Mouse (Mus musculus): Measurements from ENCODE around the gene Myo16. TPM values are rescaled to one million over a fixed set of nuclear protein-coding genes. Genes with fewer than 3 reads are reported as not detected.

Myo16 gene
- polyA plus RNA-seq, 1 experiment from 2014 or later: 0.35 TPM

DNA sequence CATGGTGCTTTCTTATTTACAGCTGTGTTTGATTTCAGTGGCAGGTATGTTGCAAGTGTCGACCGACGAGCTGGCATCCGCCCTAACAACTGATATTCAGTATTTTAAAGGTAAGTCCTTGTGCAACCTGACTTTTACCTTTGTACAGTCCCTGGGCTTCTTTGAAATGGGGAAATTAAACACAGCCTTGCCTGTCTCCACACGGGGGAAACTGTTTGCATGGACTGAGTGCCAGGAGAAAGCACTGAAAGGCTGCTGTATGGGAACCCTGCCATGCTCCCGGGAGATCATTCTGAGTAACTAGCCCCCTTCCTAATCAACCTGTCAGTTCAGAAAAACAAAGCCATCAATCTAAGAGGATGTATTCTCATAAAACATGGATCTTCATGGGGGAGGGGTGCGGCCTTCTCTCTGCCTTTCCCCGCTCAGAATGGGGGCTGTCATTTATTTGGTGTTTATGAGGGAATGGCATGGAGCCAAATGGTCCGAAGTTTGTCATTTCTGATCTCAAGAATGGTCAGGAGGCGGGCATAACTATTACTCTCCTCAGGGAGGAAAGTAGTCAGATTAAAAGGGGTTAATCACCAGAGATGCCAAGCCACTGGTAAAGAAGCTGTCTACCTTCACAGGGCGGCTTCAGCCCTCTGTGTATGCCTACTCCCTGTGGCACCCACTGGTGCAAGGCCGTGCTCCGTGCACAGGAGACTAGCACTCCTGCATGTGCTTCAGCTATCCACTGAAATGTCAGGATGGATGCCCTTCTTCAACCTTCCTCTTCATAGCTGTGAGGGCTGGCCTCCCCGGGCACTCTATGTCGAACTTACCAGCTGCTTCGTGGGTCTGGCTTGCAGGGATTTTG, 286.1 kb downstream of the Myo16 start:
- H3K4me2 ChIP-seq: no peak overlapping the region
- no peaks in the 10 kb centered on the region for H3K36me3 ChIP-seq
- no peaks in the 10 kb centered on the region for H3K9me3 ChIP-seq (replicated peaks)
- 74% methylated on average over 16 of the region's 16 CpGs for WGBS
- no peaks in the 10 kb centered on the region; the same call in 1 of the 2 replicates for H3K4me1 ChIP-seq (replicated peaks)
- no peak overlapping the region for H3K4me3 ChIP-seq
- no peaks in the 10 kb centered on the region for H3K27me3 ChIP-seq
- no peak for ATAC-seq (replicated peaks; ENCODE audit: insufficient number of reproducible peaks, insufficient read depth, low FRiP score, low read depth)
- H3K27ac ChIP-seq: no peak overlapping the region
- H3K9ac ChIP-seq: no peak overlapping the region

GRCm38 (mm10) chr8:10442562-10442961, 288.9 kb downstream of the Myo16 start:
- no peak overlapping the region for H3K4me3 ChIP-seq
- no peaks in the 10 kb centered on the region for H3K4me1 ChIP-seq (replicated peaks)
- no peaks in the 10 kb centered on the region for H3K36me3 ChIP-seq
- no peak overlapping the region for H3K27ac ChIP-seq
- no peak overlapping the region for H3K9ac ChIP-seq
- no peaks in the 10 kb centered on the region for H3K27me3 ChIP-seq
- H3K4me2 ChIP-seq: no peak overlapping the region
- no peak for ATAC-seq (replicated peaks; ENCODE audit: insufficient number of reproducible peaks, insufficient read depth, low FRiP score, low read depth)
- 64% methylated on average over 3 of the region's 3 CpGs for WGBS
- no peaks in the 10 kb centered on the region for H3K9me3 ChIP-seq (replicated peaks)

DNA sequence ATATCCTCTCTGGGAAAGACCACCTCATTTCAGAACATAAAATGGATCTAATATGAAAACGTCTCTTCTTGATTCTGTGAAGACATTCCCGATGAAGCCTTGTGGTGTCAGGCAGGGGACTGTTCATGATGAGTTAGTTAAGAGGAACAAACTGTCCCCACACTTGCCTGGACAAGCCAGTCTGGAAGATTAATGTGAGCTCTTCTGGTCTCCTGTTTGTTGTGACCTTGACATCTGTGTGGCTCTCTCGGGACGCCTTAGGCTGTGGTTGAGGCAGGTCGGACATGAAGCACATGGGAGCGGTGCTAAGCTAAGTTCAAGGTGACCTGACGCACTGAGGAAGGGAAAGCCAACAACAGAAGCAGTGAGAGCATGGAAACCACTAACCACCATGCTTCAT, 291.3 kb downstream of the Myo16 start:
- WGBS: 62% methylated on average over 7 of the region's 7 CpGs
- no peak for ATAC-seq (replicated peaks; ENCODE audit: insufficient number of reproducible peaks, insufficient read depth, low FRiP score, low read depth)
- no peaks in the 10 kb centered on the region for H3K9me3 ChIP-seq (replicated peaks)

GRCm38 (mm10) chr8:10448545-10448944, 294.8 kb downstream of the Myo16 start:
- Histone ChIP-seq H3K27ac (no peak overlapping the region), H3K4me1 (replicated peaks) (no peaks in the 10 kb centered on the region), H3K27me3 (no peaks in the 10 kb centered on the region), H3K4me2 (no peak overlapping the region), H3K36me3 (no peaks in the 10 kb centered on the region), H3K9me3 (replicated peaks) (no peaks in the 10 kb centered on the region), H3K4me3 (no peak overlapping the region), H3K9ac (no peak overlapping the region)
- 70% methylated on average over 14 of the region's 14 CpGs for WGBS
- no peak for ATAC-seq (replicated peaks; ENCODE audit: insufficient number of reproducible peaks, insufficient read depth, low FRiP score, low read depth)

More for the DNA sequence above, 291.3 kb downstream of the Myo16 start:
- H3K4me3 ChIP-seq: no peak overlapping the region
- H3K4me2 ChIP-seq: no peak overlapping the region
- H3K27ac ChIP-seq: no peak overlapping the region
- H3K4me1 ChIP-seq (replicated peaks): no peaks in the 10 kb centered on the region
- H3K36me3 ChIP-seq: no peaks in the 10 kb centered on the region
- H3K27me3 ChIP-seq: no peaks in the 10 kb centered on the region
- H3K9ac ChIP-seq: no peak overlapping the region

GRCm38 (mm10) chr8:10453046-10453445, 299.3 kb downstream of the Myo16 start:
- Histone ChIP-seq H3K9me3 (replicated peaks) (no peaks in the 10 kb centered on the region), H3K4me3 (no peak overlapping the region), H3K27ac (no peak overlapping the region), H3K9ac (no peak overlapping the region), H3K27me3 (no peaks in the 10 kb centered on the region), H3K4me2 (no peak overlapping the region), H3K4me1 (replicated peaks) (no peaks in the 10 kb centered on the region), H3K36me3 (no peaks in the 10 kb centered on the region)
- ATAC-seq (replicated peaks; ENCODE audit: insufficient number of reproducible peaks, insufficient read depth, low FRiP score, low read depth): no peak
- WGBS: 74% methylated on average over 10 of the region's 10 CpGs

GRCm38 (mm10) chr8:10458151-10458649, 304.5 kb downstream of the Myo16 start:
- Histone ChIP-seq H3K4me3 (no peak overlapping the region), H3K4me2 (no peak overlapping the region), H3K36me3 (no peaks in the 10 kb centered on the region), H3K4me1 (replicated peaks) (no peaks in the 10 kb centered on the region), H3K27ac (no peak overlapping the region), H3K9me3 (replicated peaks) (no peaks in the 10 kb centered on the region), H3K27me3 (no peaks in the 10 kb centered on the region), H3K9ac (no peak overlapping the region)
- no peak for ATAC-seq (replicated peaks; ENCODE audit: insufficient number of reproducible peaks, insufficient read depth, low FRiP score, low read depth)
- 67% methylated on average over 9 of the region's 9 CpGs for WGBS

DNA sequence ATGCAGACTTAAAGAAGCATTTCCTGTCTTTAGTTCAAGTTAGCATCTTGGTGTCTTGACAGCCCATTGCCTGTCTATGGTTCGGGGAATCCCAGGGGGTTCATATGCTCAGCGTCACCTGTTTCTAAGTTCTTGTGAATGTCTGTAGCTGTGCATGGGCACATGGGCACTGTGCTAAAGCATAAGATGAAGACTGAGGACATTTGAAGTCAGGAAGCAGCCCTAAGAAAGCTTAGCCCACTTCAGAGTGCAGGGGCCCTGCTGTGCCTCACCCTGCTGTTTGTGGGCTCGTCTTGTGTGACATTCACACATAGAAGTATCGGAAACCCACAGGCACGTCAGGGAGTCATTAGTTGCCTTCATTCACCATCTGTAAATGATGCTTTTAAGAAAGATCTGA, 308.6 kb downstream of the Myo16 start:
- 79% methylated on average over 5 of the region's 5 CpGs for WGBS
- Histone ChIP-seq H3K27ac (no peak overlapping the region), H3K4me1 (replicated peaks) (no peaks in the 10 kb centered on the region), H3K9me3 (replicated peaks) (no peaks in the 10 kb centered on the region), H3K4me2 (no peak overlapping the region), H3K27me3 (no peaks in the 10 kb centered on the region), H3K9ac (no peak overlapping the region), H3K4me3 (no peak overlapping the region), H3K36me3 (no peaks in the 10 kb centered on the region)
- no peak for ATAC-seq (replicated peaks; ENCODE audit: insufficient number of reproducible peaks, insufficient read depth, low FRiP score, low read depth)

DNA sequence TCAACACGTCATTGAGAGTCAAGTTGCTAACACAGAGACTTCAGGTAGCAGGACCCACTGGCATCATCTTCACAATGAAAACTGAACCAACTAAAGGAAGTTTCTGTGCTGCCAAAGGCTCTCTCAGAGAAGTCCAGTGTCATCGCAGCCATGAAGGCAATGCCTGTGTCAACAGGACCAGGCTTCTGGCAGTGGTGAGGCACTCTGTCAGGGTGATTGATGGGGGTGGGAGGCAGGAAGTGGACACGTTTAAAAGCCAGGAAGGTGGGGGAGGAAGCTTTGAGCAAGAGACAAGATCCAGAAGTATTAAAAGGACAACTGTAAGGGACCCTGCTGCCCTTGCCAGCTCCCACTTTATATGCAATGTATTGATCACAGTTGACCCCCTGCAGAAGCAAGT, 314.8 kb downstream of the Myo16 start:
- Histone ChIP-seq H3K27me3 (no peaks in the 10 kb centered on the region), H3K36me3 (no peaks in the 10 kb centered on the region), H3K9ac (no peak overlapping the region), H3K4me3 (no peak overlapping the region), H3K27ac (no peak overlapping the region), H3K4me2 (no peak overlapping the region), H3K9me3 (replicated peaks) (no peaks in the 10 kb centered on the region), H3K4me1 (replicated peaks) (no peaks in the 10 kb centered on the region)
- 34% methylated on average over 3 of the region's 3 CpGs for WGBS
- ATAC-seq (replicated peaks; ENCODE audit: insufficient number of reproducible peaks, insufficient read depth, low FRiP score, low read depth): no peak

DNA sequence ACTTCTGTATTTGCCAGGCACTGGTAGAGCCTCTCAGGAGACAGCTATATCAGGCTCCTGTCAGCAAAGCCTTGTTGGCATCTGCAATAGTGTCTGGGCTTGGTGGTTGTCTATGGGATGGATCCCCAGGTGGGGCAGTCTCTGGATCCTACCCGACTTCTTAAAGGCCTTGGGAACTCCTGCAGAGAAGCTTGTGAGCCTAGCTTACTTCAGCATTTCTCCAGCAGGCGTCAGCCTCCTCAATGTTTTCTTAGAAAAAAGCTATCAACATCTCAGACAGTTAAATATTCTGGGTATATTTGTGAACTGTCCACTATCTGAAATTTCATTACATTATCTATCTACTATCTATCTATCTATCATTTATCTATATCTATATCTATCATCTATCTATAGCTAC, 315.9 kb downstream of the Myo16 start:
- H3K36me3 ChIP-seq: no peaks in the 10 kb centered on the region
- no peak overlapping the region for H3K9ac ChIP-seq
- H3K4me2 ChIP-seq: no peak overlapping the region
- no peak overlapping the region for H3K4me3 ChIP-seq
- H3K27ac ChIP-seq: no peak overlapping the region
- no peaks in the 10 kb centered on the region for H3K4me1 ChIP-seq (replicated peaks)
- 56% methylated on average over 2 of the region's 2 CpGs for WGBS
- no peaks in the 10 kb centered on the region for H3K27me3 ChIP-seq
- ATAC-seq (replicated peaks; ENCODE audit: insufficient number of reproducible peaks, insufficient read depth, low FRiP score, low read depth): no peak
- H3K9me3 ChIP-seq (replicated peaks): no peaks in the 10 kb centered on the region

GRCm38 (mm10) chr8:10470280-10470679, 316.6 kb downstream of the Myo16 start:
- WGBS: 56% methylated on average over 6 of the region's 6 CpGs
- Histone ChIP-seq H3K4me2 (no peak overlapping the region), H3K36me3 (no peaks in the 10 kb centered on the region), H3K4me3 (no peak overlapping the region), H3K9me3 (replicated peaks) (no peaks in the 10 kb centered on the region), H3K27ac (no peak overlapping the region), H3K4me1 (replicated peaks) (no peaks in the 10 kb centered on the region), H3K9ac (no peak overlapping the region), H3K27me3 (no peaks in the 10 kb centered on the region)
- ATAC-seq (replicated peaks; ENCODE audit: insufficient number of reproducible peaks, insufficient read depth, low FRiP score, low read depth): no peak

DNA sequence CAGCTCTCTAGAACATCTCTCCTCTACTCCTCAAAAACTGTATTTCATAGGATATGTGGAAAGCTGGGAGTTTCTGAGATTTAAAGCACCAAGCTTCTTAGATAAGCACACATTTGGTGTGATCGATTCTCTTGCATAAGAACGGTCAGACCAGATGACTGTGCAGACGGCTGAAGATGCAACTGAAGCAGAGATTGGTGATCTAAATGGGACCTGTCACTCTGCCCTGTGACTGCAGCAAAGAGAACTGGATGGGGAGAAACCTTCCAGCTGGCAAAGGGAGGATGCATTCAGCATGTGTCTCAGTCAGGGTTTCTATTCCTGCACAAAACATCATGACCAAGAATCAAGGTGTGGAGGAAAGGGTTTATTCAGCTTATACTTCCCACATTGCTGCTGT, 318.7 kb downstream of the Myo16 start:
- Histone ChIP-seq H3K27ac (no peak overlapping the region), H3K9ac (no peak overlapping the region), H3K27me3 (no peaks in the 10 kb centered on the region), H3K4me2 (no peak overlapping the region), H3K4me1 (replicated peaks) (no peaks in the 10 kb centered on the region), H3K4me3 (no peak overlapping the region), H3K36me3 (no peaks in the 10 kb centered on the region), H3K9me3 (replicated peaks) (no peaks in the 10 kb centered on the region)
- no peak for ATAC-seq (replicated peaks; ENCODE audit: insufficient number of reproducible peaks, insufficient read depth, low FRiP score, low read depth)
- WGBS: 74% methylated on average over 3 of the region's 3 CpGs

GRCm38 (mm10) chr8:10474446-10474845, 320.7 kb downstream of the Myo16 start:
- ATAC-seq (replicated peaks; ENCODE audit: insufficient number of reproducible peaks, insufficient read depth, low FRiP score, low read depth): no peak

More at GRCm38 (mm10) chr8:10474446-10474845, 320.7 kb downstream of the Myo16 start:
- Histone ChIP-seq H3K4me3 (no peak overlapping the region), H3K36me3 (no peaks in the 10 kb centered on the region), H3K9ac (no peak overlapping the region), H3K4me2 (no peak overlapping the region), H3K4me1 (replicated peaks) (no peaks in the 10 kb centered on the region), H3K9me3 (replicated peaks) (no peaks in the 10 kb centered on the region), H3K27me3 (no peaks in the 10 kb centered on the region), H3K27ac (no peak overlapping the region)
- WGBS: 76% methylated on average over 3 of the region's 3 CpGs

Measured in heart, embryonic 15.5 days (tissue).